In genomic region chr4:86270085-86270484, GRCm38 (mm10) we compare ENCODE assay signal across 30 mouse cellular contexts.
DNase-seq lines count a peak whose midpoint lies in the region; ATAC-seq lines count a peak whose summit lies in the region.
"Had no signal": no experiment of that assay in that cellular context is flagged by ENCODE, and none has a peak within 500 bp of the region (broad histone marks: within the 10 kb centered on the region; RNA-seq: fewer than 3 reads in every experiment).

No protein-coding gene starts in this region.

- no peak for DNase-seq in hindbrain, embryonic 11.5 days (ENCODE audit: low spot score)
- peak; percentile 15 for DNase-seq in limb, embryonic 11.5 days (ENCODE audit: low spot score)
- no peak for DNase-seq in limb, embryonic 10.5 days (ENCODE audit: low spot score)
- DNase-seq in ovary, postnatal 14 days (ENCODE audit: low spot score), result no peak
- DNase-seq: adrenal gland, postnatal 14 days; cerebellum, adult 18-20 months; cerebellum, postnatal 10 days; gastrocnemius, postnatal 25 days; heart, adult 11 months; kidney, adult 2 months; kidney, postnatal 10 days; left cerebral cortex, postnatal 4 days; liver; lung, adult 2 months; lung, postnatal 10 days; thymus, adult 2 months; thymus, postnatal 4 days had no signal

- 0 out of 2 replicates have a peak, but pooled peaks have one; percentile 30 for ATAC-seq in hindbrain, embryonic 11.5 days (ENCODE audit: low FRiP score)
- ATAC-seq in hindbrain, embryonic 12.5 days (ENCODE audit: low FRiP score), result no peak
- ATAC-seq in limb, embryonic 11.5 days (ENCODE audit: insufficient number of reproducible peaks, low FRiP score, low TSS enrichment, low read depth), result no peak
- ATAC-seq in midbrain, embryonic 13.5 days, result peak; percentile 81
- ATAC-seq in neural tube, embryonic 15.5 days (ENCODE audit: low FRiP score), result no peak
- ATAC-seq: intestine, embryonic 15.5 days; Patski had no signal

- H3K4me2 ChIP-seq in hindbrain, embryonic 11.5 days (replicated peaks; ENCODE audit: low read depth, low read length), result no peak overlapping the region
- no peak overlapping the region for H3K4me2 ChIP-seq in hindbrain, embryonic 12.5 days (replicated peaks)
- H3K4me2 ChIP-seq in limb, embryonic 11.5 days (ENCODE audit: low read depth, severe bottlenecking), result no peak overlapping the region
- no peak overlapping the region for H3K4me2 ChIP-seq in midbrain, embryonic 13.5 days (replicated peaks)
- no peak overlapping the region for H3K4me2 ChIP-seq in neural tube, embryonic 15.5 days
- H3K4me2 ChIP-seq: embryonic facial prominence, embryonic 13.5 days; forebrain, embryonic 12.5 days; heart, embryonic 15.5 days; hindbrain, embryonic 15.5 days; intestine, embryonic 15.5 days had no signal

- no peaks in the 10 kb centered on the region for H3K36me3 ChIP-seq in hindbrain, embryonic 11.5 days (ENCODE audit: control insufficient read depth, insufficient read depth, low read length)
- H3K36me3 ChIP-seq in hindbrain, embryonic 12.5 days, result no peaks in the 10 kb centered on the region
- H3K36me3 ChIP-seq in limb, embryonic 11.5 days (ENCODE audit: control insufficient read depth, insufficient read depth, low read length), result no peaks in the 10 kb centered on the region
- no peaks in the 10 kb centered on the region for H3K36me3 ChIP-seq in limb, embryonic 10.5 days
- H3K36me3 ChIP-seq in midbrain, embryonic 13.5 days, result no peaks in the 10 kb centered on the region
- no peaks in the 10 kb centered on the region for H3K36me3 ChIP-seq in neural tube, embryonic 15.5 days
- H3K36me3 ChIP-seq: embryonic facial prominence, embryonic 13.5 days; forebrain, embryonic 12.5 days; heart, embryonic 10.5 days; heart, embryonic 15.5 days; hindbrain, embryonic 15.5 days; intestine, embryonic 15.5 days had no signal

- 66% methylated on average over 2 of the region's 2 CpGs for WGBS in hindbrain, embryonic 11.5 days
- WGBS in hindbrain, embryonic 12.5 days, result 52% methylated on average over 2 of the region's 2 CpGs
- 74% methylated on average over 2 of the region's 2 CpGs for WGBS in limb, embryonic 11.5 days
- 81% methylated on average over 2 of the region's 2 CpGs for WGBS in limb, embryonic 10.5 days
- 58% methylated on average over 2 of the region's 2 CpGs for WGBS in midbrain, embryonic 13.5 days
- WGBS in neural tube, embryonic 15.5 days, result 74% methylated on average over 2 of the region's 2 CpGs

- no peak overlapping the region for H3K4me3 ChIP-seq in hindbrain, embryonic 11.5 days (ENCODE audit: low read depth, low read length)
- no peak overlapping the region for H3K4me3 ChIP-seq in hindbrain, embryonic 12.5 days
- no peak overlapping the region for H3K4me3 ChIP-seq in limb, embryonic 11.5 days (ENCODE audit: low read depth, low read length)
- H3K4me3 ChIP-seq in limb, embryonic 10.5 days, result no peak overlapping the region
- no peak overlapping the region for H3K4me3 ChIP-seq in midbrain, embryonic 13.5 days (replicated peaks)
- no peak overlapping the region for H3K4me3 ChIP-seq in neural tube, embryonic 15.5 days (replicated peaks)
- H3K4me3 ChIP-seq: embryonic facial prominence, embryonic 13.5 days; erythroblast, embryonic 14.5 days; forebrain, embryonic 12.5 days; heart, embryonic 10.5 days; heart, embryonic 15.5 days; hindbrain, embryonic 15.5 days; intestine, embryonic 15.5 days had no signal

- 0 out of 2 replicates have a peak, but pooled peaks cover 2% of the 10 kb centered on the region for H3K4me1 ChIP-seq in hindbrain, embryonic 11.5 days (replicated peaks; ENCODE audit: control insufficient read depth, insufficient read depth, low read length)
- peaks cover 5% of the 10 kb centered on the region for H3K4me1 ChIP-seq in hindbrain, embryonic 12.5 days
- H3K4me1 ChIP-seq in limb, embryonic 11.5 days (ENCODE audit: control insufficient read depth, insufficient read depth, low read length), result no peaks in the 10 kb centered on the region
- peaks cover 11% of the 10 kb centered on the region; the same call in 1 of the 2 replicates for H3K4me1 ChIP-seq in limb, embryonic 10.5 days
- H3K4me1 ChIP-seq in midbrain, embryonic 13.5 days (replicated peaks), result peaks cover 5% of the 10 kb centered on the region
- H3K4me1 ChIP-seq in neural tube, embryonic 15.5 days, result no peaks in the 10 kb centered on the region
- H3K4me1 ChIP-seq: heart, embryonic 10.5 days; hindbrain, embryonic 15.5 days; intestine, embryonic 15.5 days had no signal

- H3K9ac ChIP-seq in hindbrain, embryonic 11.5 days (ENCODE audit: low read depth, low read length), result no peak overlapping the region
- no peak overlapping the region for H3K9ac ChIP-seq in hindbrain, embryonic 12.5 days
- no peak overlapping the region for H3K9ac ChIP-seq in limb, embryonic 11.5 days (ENCODE audit: low read length)
- H3K9ac ChIP-seq in midbrain, embryonic 13.5 days (replicated peaks), result no peak overlapping the region
- H3K9ac ChIP-seq in neural tube, embryonic 15.5 days (replicated peaks), result no peak overlapping the region
- H3K9ac ChIP-seq: embryonic facial prominence, embryonic 13.5 days; forebrain, embryonic 12.5 days; heart, embryonic 15.5 days; hindbrain, embryonic 15.5 days; intestine, embryonic 15.5 days; liver, embryonic 14.5 days had no signal

- H3K27me3 ChIP-seq in hindbrain, embryonic 11.5 days (ENCODE audit: control insufficient read depth, insufficient read depth, low read length), result no peaks in the 10 kb centered on the region
- no peaks in the 10 kb centered on the region for H3K27me3 ChIP-seq in hindbrain, embryonic 12.5 days
- no peaks in the 10 kb centered on the region for H3K27me3 ChIP-seq in limb, embryonic 11.5 days (ENCODE audit: control insufficient read depth, insufficient read depth, low read length)
- no peaks in the 10 kb centered on the region for H3K27me3 ChIP-seq in limb, embryonic 10.5 days (ENCODE audit: low read depth, poor library complexity, severe bottlenecking)
- no peaks in the 10 kb centered on the region for H3K27me3 ChIP-seq in midbrain, embryonic 13.5 days
- H3K27me3 ChIP-seq in neural tube, embryonic 15.5 days (replicated peaks), result no peaks in the 10 kb centered on the region
- H3K27me3 ChIP-seq: embryonic facial prominence, embryonic 13.5 days; forebrain, embryonic 12.5 days; heart, embryonic 15.5 days; hindbrain, embryonic 15.5 days; intestine, embryonic 15.5 days; Patski had no signal

- H3K9me3 ChIP-seq in hindbrain, embryonic 11.5 days (ENCODE audit: control insufficient read depth, low read length), result no peaks in the 10 kb centered on the region
- H3K9me3 ChIP-seq in hindbrain, embryonic 12.5 days (replicated peaks), result no peaks in the 10 kb centered on the region
- H3K9me3 ChIP-seq in limb, embryonic 11.5 days (ENCODE audit: control insufficient read depth, low read length), result no peaks in the 10 kb centered on the region
- H3K9me3 ChIP-seq in limb, embryonic 10.5 days (replicated peaks), result no peaks in the 10 kb centered on the region
- no peaks in the 10 kb centered on the region for H3K9me3 ChIP-seq in midbrain, embryonic 13.5 days
- no peaks in the 10 kb centered on the region for H3K9me3 ChIP-seq in neural tube, embryonic 15.5 days (replicated peaks)
- H3K9me3 ChIP-seq: embryonic facial prominence, embryonic 13.5 days; forebrain, embryonic 12.5 days; heart, embryonic 10.5 days; heart, embryonic 15.5 days; hindbrain, embryonic 15.5 days; intestine, embryonic 15.5 days had no signal

- H3K27ac ChIP-seq in hindbrain, embryonic 11.5 days (ENCODE audit: low read depth, low read length), result no peak overlapping the region
- no peak overlapping the region for H3K27ac ChIP-seq in hindbrain, embryonic 12.5 days
- no peak overlapping the region for H3K27ac ChIP-seq in limb, embryonic 11.5 days (replicated peaks; ENCODE audit: low read depth, low read length)
- H3K27ac ChIP-seq in limb, embryonic 10.5 days, result no peak overlapping the region
- no peak overlapping the region for H3K27ac ChIP-seq in midbrain, embryonic 13.5 days
- no peak overlapping the region for H3K27ac ChIP-seq in neural tube, embryonic 15.5 days (replicated peaks)
- H3K27ac ChIP-seq: embryonic facial prominence, embryonic 13.5 days; forebrain, embryonic 12.5 days; heart, embryonic 10.5 days; heart, embryonic 15.5 days; hindbrain, embryonic 15.5 days; intestine, embryonic 15.5 days; liver, embryonic 14.5 days; macrophage had no signal

Comparison
In these comparisons a context has a peak if more than half of its experiments do, and no peak if none do; other contexts are left out.
1. ATAC-seq: peak in hindbrain, embryonic 11.5 days (single experiment) and midbrain, embryonic 13.5 days (single experiment); none in hindbrain, embryonic 12.5 days (single experiment), limb, embryonic 11.5 days (single experiment) and neural tube, embryonic 15.5 days (single experiment).